Mouse (Mus musculus) intestine, postnatal 0 days (tissue): Measurements from ENCODE around the gene Hsd17b7. TPM values are rescaled to one million over a fixed set of nuclear protein-coding genes. Genes with fewer than 3 reads are reported as not detected.
A peak's percentile ranks its signal among the peaks of the same experiment; 100 is the strongest.

Experiments used
- ATAC-seq: fragments of 200-750 bp; cut with Nextera tagmentation; 2 replicates; pipeline ENCODE4 v1.8.0; 2017; ENCODE audit warnings: mild to moderate bottlenecking, moderate TSS enrichment, moderate library complexity
- H3K27ac ChIP-seq: fragments of 300-500 bp; sonication (generic); 2 replicates; pipeline ENCODE4 v1.5.1; 2014; ENCODE audit warnings: mild to moderate bottlenecking, low read depth, low read length, moderate library complexity
- H3K27me3 ChIP-seq: fragments of 300-500 bp; sonication (generic); replicated peaks from 2 replicates; pipeline ENCODE4 v1.6.1; 2014; ENCODE audit warnings: low read length, mixed read lengths; ENCODE audit not compliant: control insufficient read depth, insufficient read depth
- H3K36me3 ChIP-seq: fragments of 300-500 bp; sonication (generic); 2 replicates; pipeline ENCODE4 v1.6.1; 2014; ENCODE audit warnings: mild to moderate bottlenecking, moderate library complexity; ENCODE audit not compliant: control insufficient read depth, insufficient read depth
- H3K4me1 ChIP-seq: fragments of 300-500 bp; sonication (generic); replicated peaks from 2 replicates; pipeline ENCODE4 v1.6.1; 2014; ENCODE audit warnings: antibody characterized with exemption, low read length, mixed read lengths; ENCODE audit not compliant: control insufficient read depth, insufficient read depth
- H3K4me2 ChIP-seq: fragments of 300-500 bp; sonication (generic); replicated peaks from 2 replicates; pipeline ENCODE4 v1.6.1; 2014; ENCODE audit warnings: low read depth, mild to moderate bottlenecking, moderate library complexity
- H3K4me3 ChIP-seq: fragments of 300-500 bp; sonication (generic); 2 replicates; pipeline ENCODE4 v1.5.1; 2014; ENCODE audit warnings: low read depth, low read length
- H3K9ac ChIP-seq: fragments of 300-500 bp; sonication (generic); 2 replicates; pipeline ENCODE4 v1.6.1; 2014; ENCODE audit warnings: mild to moderate bottlenecking, low read depth, low read length
- H3K9me3 ChIP-seq: fragments of 300-500 bp; sonication (generic); 2 replicates; pipeline ENCODE4 v1.6.1; 2016; ENCODE audit warnings: mixed run types; ENCODE audit not compliant: control insufficient read depth
- CTCF ChIP-seq: sonication (generic); IDR thresholded peaks from 2 replicates; pipeline ENCODE4 v1.5.1; 2016; ENCODE audit warnings: low read depth, mild to moderate bottlenecking, control low read depth, antibody characterized with exemption, moderate library complexity
- WGBS: fragments of 180-500 bp; shearing (Covaris S2); extraction: QIAGEN DNeasy Blood & Tissue Kit; methylation state at CpG from one replicate; pipeline ENCODE4 v1.1.7; 2014; 5-methylcytosine and 5-hydroxymethylcytosine counted together
- polyA plus RNA-seq: library from polyadenylated mRNA; unstranded; fragments of >200 nt; fragmentation: Nextera tagmentation; extraction: Ambion mirVana; gene quantifications from 2 replicates; pipeline ENCODE4 v1.2.1, GENCODE M21; 2015

Hsd17b7 gene
- polyA plus RNA-seq, 1 experiment from 2014 or later = 18.5 TPM

- H3K9ac ChIP-seq = no peak within 1 kb of the TSS
- no peak within 1 kb of the TSS for H3K4me3 ChIP-seq
- no peak; the same call in 1 of the 2 replicates for ATAC-seq
Measured at GRCm38 (mm10) chr1:169928454-169928971, 40.5 kb downstream of the Hsd17b7 start, which contains the start of gene Ccdc190. TSS of gene Ccdc190 (plus strand) at chr1:169928648.

GRCm38 (mm10) chr1:169927753-169928369, 41.2 kb downstream of the Hsd17b7 start:
- Histone ChIP-seq H3K4me3 (no peak overlapping the region), H3K4me2 (no peak overlapping the region), H3K9ac (no peak overlapping the region), H3K36me3 (no peaks in the 10 kb centered on the region), H3K27ac (no peak overlapping the region), H3K27me3 (no peaks in the 10 kb centered on the region), H3K9me3 (no peaks in the 10 kb centered on the region), H3K4me1 (0 out of 2 replicates have a peak, but pooled peaks cover 2% of the 10 kb centered on the region)
- ATAC-seq = no peak
- WGBS = 58% methylated on average over 8 of the region's 8 CpGs
- TF ChIP-seq CTCF = no peak

More at GRCm38 (mm10) chr1:169928454-169928971, 40.5 kb downstream of the Hsd17b7 start, which contains the start of gene Ccdc190:
- Histone ChIP-seq H3K9me3 (no peaks in the 10 kb centered on the region), H3K4me1 (0 out of 2 replicates have a peak, but pooled peaks cover 2% of the 10 kb centered on the region), H3K27ac (no peak within 1 kb of the TSS), H3K27me3 (no peaks in the 10 kb centered on the region), H3K4me2 (peak within 1 kb of the TSS; percentile 21; the same call in 1 of the 2 replicates), H3K36me3 (no peaks in the 10 kb centered on the region)
- WGBS = 37% methylated on average over 12 of the region's 12 CpGs
- TF ChIP-seq CTCF = no peak

GRCm38 (mm10) chr1:169924567-169924966, 44.5 kb downstream of the Hsd17b7 start:
- no peak for TF ChIP-seq CTCF
- H3K4me1 ChIP-seq = 0 out of 2 replicates have a peak, but pooled peaks cover 2% of the 10 kb centered on the region
- H3K27me3 ChIP-seq = no peaks in the 10 kb centered on the region
- no peak for ATAC-seq
- no peak overlapping the region for H3K27ac ChIP-seq
- no peak overlapping the region for H3K9ac ChIP-seq
- WGBS = 76% methylated on average over 2 of the region's 2 CpGs
- no peak overlapping the region for H3K4me2 ChIP-seq
- no peak overlapping the region for H3K4me3 ChIP-seq
- no peaks in the 10 kb centered on the region for H3K36me3 ChIP-seq
- no peaks in the 10 kb centered on the region for H3K9me3 ChIP-seq

- ATAC-seq = peak; percentile 88
Measured at GRCm38 (mm10) chr1:169921710-169922211, 47.3 kb downstream of the Hsd17b7 start.

GRCm38 (mm10) chr1:169919211-169919610, 49.8 kb downstream of the Hsd17b7 start:
- H3K27me3 ChIP-seq = no peaks in the 10 kb centered on the region
- no peak overlapping the region for H3K4me3 ChIP-seq
- WGBS = 4% methylated on average over 11 of the region's 11 CpGs
- peak; percentile 90 for TF ChIP-seq CTCF
- H3K9me3 ChIP-seq = no peaks in the 10 kb centered on the region
- H3K4me1 ChIP-seq = no peaks in the 10 kb centered on the region
- no peaks in the 10 kb centered on the region for H3K36me3 ChIP-seq
- no peak overlapping the region for H3K27ac ChIP-seq
- peak; percentile 32 for ATAC-seq
- H3K4me2 ChIP-seq = peak overlapping the region; percentile 42
- no peak overlapping the region for H3K9ac ChIP-seq

More at GRCm38 (mm10) chr1:169921710-169922211, 47.3 kb downstream of the Hsd17b7 start:
- 0 out of 2 replicates have a peak, but pooled peaks cover 1% of the 10 kb centered on the region for H3K4me1 ChIP-seq
- peak overlapping the region; percentile 53 for H3K4me2 ChIP-seq
- TF ChIP-seq CTCF = peak; percentile 85
- no peaks in the 10 kb centered on the region for H3K27me3 ChIP-seq
- no peak overlapping the region for H3K9ac ChIP-seq
- WGBS = 20% methylated on average over 8 of the region's 8 CpGs
- peak overlapping the region; percentile 23 for H3K4me3 ChIP-seq
- H3K27ac ChIP-seq = peak overlapping the region; percentile 35; the same call in 1 of the 2 replicates
- H3K9me3 ChIP-seq = no peaks in the 10 kb centered on the region
- no peaks in the 10 kb centered on the region for H3K36me3 ChIP-seq

GRCm38 (mm10) chr1:169917998-169918397, 51.0 kb downstream of the Hsd17b7 start:
- Histone ChIP-seq H3K4me2 (no peak overlapping the region; the same call in 1 of the 2 replicates), H3K27me3 (no peaks in the 10 kb centered on the region), H3K27ac (no peak overlapping the region), H3K9ac (no peak overlapping the region), H3K36me3 (no peaks in the 10 kb centered on the region), H3K4me3 (no peak overlapping the region), H3K4me1 (no peaks in the 10 kb centered on the region), H3K9me3 (no peaks in the 10 kb centered on the region)
- peak; percentile 71 for ATAC-seq
- TF ChIP-seq CTCF = peak; percentile 97
- 22% methylated on average over 4 of the region's 4 CpGs for WGBS
